Mouse (Mus musculus): ENCODE measurements around the gene Lrrc8c.

DNA sequence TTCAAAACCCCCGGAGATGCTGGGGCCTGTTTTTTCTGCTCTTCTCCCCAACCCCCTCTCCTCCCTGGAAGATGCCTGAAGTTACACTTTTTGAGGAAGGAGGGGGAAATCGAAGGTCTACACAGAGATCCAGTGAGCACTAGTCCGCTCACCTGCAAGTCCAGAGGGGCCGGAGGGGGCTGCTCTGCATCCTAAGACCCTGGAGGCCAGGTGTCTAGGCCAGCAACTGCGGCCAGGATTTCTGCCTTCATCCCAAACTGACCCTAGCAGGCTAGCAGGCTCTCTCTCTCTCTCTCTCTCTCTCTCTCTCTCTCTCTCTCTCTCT is 750 bp downstream of the Lrrc8c start:
- no peak for TF ChIP-seq MYOG (IDR thresholded peaks at IDR 0.05; ENCODE audit: control insufficient read depth, extremely low read depth, insufficient read length)
- no peak for TF ChIP-seq CTCF (IDR thresholded peaks at IDR 0.05; ENCODE audit: control insufficient read depth, insufficient read depth, insufficient read length)
- no peak for TF ChIP-seq USF1 (IDR thresholded peaks at IDR 0.05; ENCODE audit: low read depth)
- TF ChIP-seq MYOD1 (IDR thresholded peaks at IDR 0.05; ENCODE audit: control insufficient read depth, insufficient read length, low read depth), result no peak
- TF ChIP-seq CEBPB (IDR thresholded peaks at IDR 0.05; ENCODE audit: low read depth), result no peak
